Mouse (Mus musculus): Measurements from ENCODE around the gene Zfp433. TPM values are rescaled to one million over a fixed set of nuclear protein-coding genes. Genes with fewer than 3 reads are reported as not detected.
"Not testable (repeated sequence)": the region's sequence is repeated elsewhere in the genome, so short reads cannot be mapped to it uniquely, and the experiment has no call there.

Zfp433 gene
- total RNA-seq (2021) = 1 to 10 TPM; 3.3 to 4.6 TPM
- long read RNA-seq, experiment 1, partial matches to known transcripts = 0 of 3 reads
- long read RNA-seq, experiment 1, other reads (novel, unspliced or antisense) = 0 of 3 reads
- long read RNA-seq, experiment 2, transcript Zfp433-202 (4 exons, 2,384 nt) = major isoform, 5 of 5 reads
- long read RNA-seq, experiment 2, partial matches to known transcripts = 0 of 5 reads
- long read RNA-seq, experiment 2, other reads (novel, unspliced or antisense) = 0 of 5 reads

GRCm38 (mm10) chr10:81704531-81705301, at the start of gene Zfp433:
Gene Zfp433, plus strand, starts transcription at chr10:81704825.
- not testable (repeated sequence) for DNase-seq

GRCm38 (mm10) chr10:81655178-81655577, 49.4 kb upstream of the Zfp433 start:
- no peak for DNase-seq

DNA sequence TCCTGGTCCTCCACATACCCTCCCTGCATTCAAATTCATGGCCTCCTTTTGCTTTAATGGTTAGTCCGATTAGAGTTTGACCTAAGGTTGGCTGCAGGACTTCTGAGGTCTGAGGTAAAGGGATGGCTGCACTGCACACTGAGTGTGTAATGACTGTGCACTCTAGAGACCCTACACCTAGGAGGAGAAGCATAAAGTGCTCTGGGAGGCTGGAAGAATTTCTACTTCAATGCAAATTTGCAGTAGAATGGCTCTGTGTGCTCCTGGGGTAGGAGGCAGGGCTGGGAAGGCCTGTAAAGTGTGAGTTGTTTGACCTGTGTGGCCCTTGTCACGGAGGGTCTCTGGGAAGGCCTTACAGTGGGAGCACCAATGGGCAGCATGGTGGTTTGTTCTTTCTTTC, 48.5 kb upstream of the Zfp433 start:
- DNase-seq = no peak

DNA sequence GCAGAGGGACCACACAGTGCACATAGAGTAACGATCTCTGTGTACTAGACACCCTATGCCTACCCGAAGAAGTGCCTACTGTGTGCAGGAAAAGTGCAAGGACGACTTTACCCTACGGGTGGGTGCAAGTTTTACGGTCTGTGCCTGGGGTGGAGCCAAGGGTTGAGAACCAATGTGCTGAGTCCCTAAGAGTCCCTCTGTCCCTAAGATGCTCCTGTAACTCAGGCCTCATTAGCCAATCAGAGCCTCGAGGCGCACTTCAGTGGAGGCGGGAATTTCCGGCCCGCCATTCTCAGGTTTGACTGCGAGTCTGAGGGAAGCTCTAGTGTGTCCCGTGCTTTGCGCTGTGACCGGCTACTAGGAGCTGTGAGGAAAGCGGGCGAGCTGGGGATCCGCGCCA, 17.5 kb upstream of the Zfp433 start:
- not testable (repeated sequence) for DNase-seq

GRCm38 (mm10) chr10:81770506-81771403, 66.1 kb downstream of the Zfp433 start, which contains the start of gene Gm3055:
Gene Gm3055, minus strand, starts transcription at chr10:81771161.
- DNase-seq = not testable (repeated sequence)

DNA sequence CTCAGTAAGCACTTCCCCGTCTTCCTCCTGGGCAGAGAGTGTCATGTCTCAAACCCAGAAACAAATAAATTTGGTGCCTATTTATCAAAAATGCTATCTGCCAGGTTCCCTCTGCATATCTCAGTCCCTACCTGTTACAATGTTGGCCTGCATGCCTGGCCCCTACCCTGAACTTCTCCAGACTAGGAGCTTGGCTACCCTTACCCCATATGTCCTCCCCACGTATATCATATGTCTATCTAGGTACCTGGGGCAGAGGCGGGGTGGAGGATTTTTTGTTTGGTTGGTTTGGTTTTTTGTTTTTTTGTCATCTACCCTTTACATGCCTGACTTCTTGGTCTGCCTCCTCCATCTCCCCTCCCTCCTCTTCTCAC, 66.8 kb downstream of the Zfp433 start:
- not testable (repeated sequence) for DNase-seq

Other genes starting within 250 kb of the Zfp433 start
- 10 to 100 TPM; 91.0 to 93.4 TPM for gene Nfic, start 249.2 kb upstream of the Zfp433 start, total RNA-seq (2021)
- under 1 TPM; 0.17 to 0.21 TPM for gene Celf5, start 222.1 kb upstream of the Zfp433 start, total RNA-seq (2021)
- 10 to 100 TPM; 61.9 to 64.3 TPM for gene Ncln, start 208.4 kb upstream of the Zfp433 start, total RNA-seq (2021)
- 1 to 10 TPM; 1.2 to 2.8 TPM for gene S1pr4, start 204.7 kb upstream of the Zfp433 start, total RNA-seq (2021)
- 1 to 10 TPM; 1.4 to 1.5 TPM for gene Gna15, start 180.6 kb upstream of the Zfp433 start, total RNA-seq (2021)
- 10 to 100 TPM; 47.8 to 49.8 TPM for gene Gna11, start 159.6 kb upstream of the Zfp433 start, total RNA-seq (2021)
- gene Aes, start 145.3 kb upstream of the Zfp433 start, total RNA-seq (2021) = 1,000 to 10,000 TPM; 1,011 to 1,083 TPM
- gene Tle2, start 130.3 kb upstream of the Zfp433 start, total RNA-seq (2021) = 1 to 10 TPM; 4.7 to 7.1 TPM
- gene Tle6, start 103.8 kb upstream of the Zfp433 start, total RNA-seq (2021) = 10 to 100 TPM in 1 of 2 experiments, 1 to 10 TPM in 1; 7.9 to 11.1 TPM
- 1 to 10 TPM; 2.6 TPM for gene BC025920, start 98.6 kb upstream of the Zfp433 start, total RNA-seq (2021)
- 1 to 10 TPM; 5.6 to 6.3 TPM for gene Sirt6, start 77.0 kb upstream of the Zfp433 start, total RNA-seq (2021)
- 10 to 100 TPM in 1 of 2 experiments, 1 to 10 TPM in 1; 7.5 to 10.3 TPM for gene Ankrd24, start 76.3 kb upstream of the Zfp433 start, total RNA-seq (2021)
- 1 to 10 TPM; 1.9 to 2.0 TPM for gene Gm10778, start 55.8 kb upstream of the Zfp433 start, total RNA-seq (2021)
- gene Gm3055, start 66.3 kb downstream of the Zfp433 start, total RNA-seq (2021) = 1 to 10 TPM; 1.8 to 2.3 TPM
- 1 to 10 TPM in 1 of 2 experiments, under 1 TPM in 1; 0.87 to 1.0 TPM for gene Gm4767, start 107.4 kb downstream of the Zfp433 start, total RNA-seq (2021)
- gene Gm32687, start 159.1 kb downstream of the Zfp433 start, total RNA-seq (2021) = 1 to 10 TPM in 1 of 2 experiments, under 1 TPM in 1; 0.67 to 2.1 TPM
- gene Zfp781, start 225.7 kb downstream of the Zfp433 start, total RNA-seq (2021) = 1 to 10 TPM in 1 of 2 experiments, under 1 TPM in 1; 0.74 to 1.0 TPM